Mouse (Mus musculus): ENCODE measurements at regions not wholly inside any gene's neighbourhood (a gene's known extent, or its start where the extent isn't known, plus 50 kb on each side); places are given as distances from the start of the nearest gene placed in this dataset.
A peak's percentile ranks its signal among the peaks of the same experiment; 100 is the strongest.

DNA sequence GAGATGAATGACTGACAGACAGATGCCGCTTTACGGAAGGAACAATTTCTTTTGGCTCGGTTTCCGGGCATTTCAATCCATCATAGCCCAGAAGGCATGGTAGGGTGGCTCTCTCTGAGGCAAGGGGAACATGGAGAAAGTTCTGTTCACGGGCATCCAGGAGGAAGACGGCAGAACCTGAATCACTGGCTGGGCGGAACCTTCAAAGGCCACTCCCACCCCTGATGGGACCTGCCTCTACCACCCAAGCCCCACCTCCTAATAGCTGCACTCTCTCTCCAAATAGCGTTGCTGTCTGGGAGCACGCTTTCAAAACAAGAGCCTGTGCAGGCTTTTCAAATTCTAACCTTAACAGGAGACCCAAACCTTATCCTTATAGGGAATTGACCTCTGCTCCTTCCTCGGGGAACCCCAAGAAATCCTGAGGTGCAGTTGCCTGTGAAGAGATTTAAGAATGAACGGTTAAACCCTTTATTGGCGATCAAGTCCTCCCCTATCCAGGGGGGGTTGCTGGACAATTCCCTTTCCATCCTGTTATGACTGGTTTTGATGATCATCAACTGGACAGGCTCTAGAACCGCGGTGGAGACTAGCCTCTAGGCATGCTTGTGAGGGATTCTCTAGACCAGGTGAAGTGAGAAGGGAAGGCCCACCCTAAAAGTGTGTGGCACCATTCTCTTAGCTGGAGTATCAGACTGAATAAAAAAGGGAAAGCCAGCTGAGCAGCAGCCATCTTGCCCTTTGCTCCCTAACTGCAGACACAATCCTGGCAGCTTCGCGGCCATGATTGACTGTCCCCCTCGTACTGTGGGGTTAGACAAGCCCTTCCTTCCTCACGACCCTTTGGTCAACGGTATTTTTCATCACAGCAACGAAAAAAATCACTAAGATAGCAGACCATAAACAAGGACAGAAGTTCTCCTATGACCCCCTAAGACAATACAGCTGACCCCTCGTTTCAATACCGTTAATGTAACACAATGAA is 184.5 kb upstream of the Dyrk2 start:
- WGBS (ENCODE audit: missing documents) = 84% methylated on average over 22 of the region's 22 CpGs
- H3K27ac ChIP-seq = no peak overlapping the region
- no peaks in the 10 kb centered on the region for H3K79me2 ChIP-seq (ENCODE audit: inconsistent target)
- H3K4me3 ChIP-seq (ENCODE audit: inconsistent target) = no peak overlapping the region
- no peaks in the 10 kb centered on the region for H3K36me3 ChIP-seq (ENCODE audit: inconsistent target)

GRCm38 (mm10) chr10:119052441-119053041 is 182.5 kb upstream of the Dyrk2 start:
- WGBS (ENCODE audit: missing documents) = 100% methylated on average over 1 of the region's 1 CpGs
- H3K4me3 ChIP-seq (ENCODE audit: inconsistent target) = no peak overlapping the region

GRCm38 (mm10) chr10:119051598-119051997 is 181.6 kb upstream of the Dyrk2 start:
- H3K79me2 ChIP-seq (ENCODE audit: inconsistent target) = no peaks in the 10 kb centered on the region
- H3K36me3 ChIP-seq (ENCODE audit: inconsistent target) = no peaks in the 10 kb centered on the region
- WGBS (ENCODE audit: missing documents) = 64% methylated on average over 2 of the region's 2 CpGs
- no peak overlapping the region for H3K4me3 ChIP-seq (ENCODE audit: inconsistent target)
- H3K27ac ChIP-seq = no peak overlapping the region

More at GRCm38 (mm10) chr10:119052441-119053041, 182.5 kb upstream of the Dyrk2 start:
- no peaks in the 10 kb centered on the region for H3K36me3 ChIP-seq (ENCODE audit: inconsistent target)
- no peaks in the 10 kb centered on the region for H3K79me2 ChIP-seq (ENCODE audit: inconsistent target)
- no peak overlapping the region for H3K27ac ChIP-seq

GRCm38 (mm10) chr10:119050017-119050685 is 180.1 kb upstream of the Dyrk2 start:
- Histone ChIP-seq H3K4me3 (ENCODE audit: inconsistent target) (no peak overlapping the region; the same call in 1 of the 2 replicates), H3K36me3 (ENCODE audit: inconsistent target) (no peaks in the 10 kb centered on the region), H3K27ac (no peak overlapping the region), H3K79me2 (ENCODE audit: inconsistent target) (no peaks in the 10 kb centered on the region)
- 27% methylated on average over 17 of the region's 18 CpGs for WGBS (ENCODE audit: missing documents)

GRCm38 (mm10) chr10:119048643-119049420 is 178.8 kb upstream of the Dyrk2 start:
- 56% methylated on average over 6 of the region's 6 CpGs for WGBS (ENCODE audit: missing documents)
- Histone ChIP-seq H3K79me2 (ENCODE audit: inconsistent target) (no peaks in the 10 kb centered on the region), H3K36me3 (ENCODE audit: inconsistent target) (no peaks in the 10 kb centered on the region), H3K4me3 (ENCODE audit: inconsistent target) (no peak overlapping the region), H3K27ac (no peak overlapping the region)

- no peak overlapping the region for H3K27ac ChIP-seq
- H3K36me3 ChIP-seq (ENCODE audit: inconsistent target) = no peaks in the 10 kb centered on the region
- H3K79me2 ChIP-seq (ENCODE audit: inconsistent target) = no peaks in the 10 kb centered on the region
- no peak overlapping the region for H3K4me3 ChIP-seq (ENCODE audit: inconsistent target)
- 95% methylated on average over 13 of the region's 13 CpGs for WGBS (ENCODE audit: missing documents)
Measured at GRCm38 (mm10) chr10:119045059-119045458, 175.1 kb upstream of the Dyrk2 start.

- Histone ChIP-seq H3K79me2 (ENCODE audit: inconsistent target) (no peaks in the 10 kb centered on the region), H3K4me3 (ENCODE audit: inconsistent target) (no peak overlapping the region), H3K36me3 (ENCODE audit: inconsistent target) (no peaks in the 10 kb centered on the region), H3K27ac (no peak overlapping the region)
- WGBS (ENCODE audit: missing documents) = 97% methylated on average over 7 of the region's 7 CpGs
Measured at GRCm38 (mm10) chr10:119043069-119043468, 173.1 kb upstream of the Dyrk2 start.

DNA sequence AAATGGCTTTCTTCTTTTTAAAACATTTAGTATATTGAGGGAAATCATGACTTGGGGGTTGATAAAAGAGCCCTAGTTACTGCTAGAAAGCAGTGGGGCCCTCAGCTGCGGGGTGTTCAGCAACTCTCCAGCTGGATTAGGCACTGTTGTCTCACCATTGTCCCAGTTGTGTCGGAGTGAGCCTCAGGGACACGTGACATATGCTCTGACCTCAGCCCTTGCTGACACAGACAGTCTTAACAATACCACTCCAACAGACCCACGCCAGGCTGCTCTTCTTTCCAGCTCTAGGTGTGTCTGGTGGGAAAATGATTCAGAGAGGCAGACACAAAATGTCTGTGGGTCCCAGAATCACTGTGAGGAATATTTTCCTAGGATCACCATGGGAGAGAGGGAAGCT is 170.2 kb upstream of the Dyrk2 start:
- WGBS (ENCODE audit: missing documents) = 60% methylated on average over 4 of the region's 4 CpGs
- Histone ChIP-seq H3K27ac (peak overlapping the region; percentile 38), H3K79me2 (ENCODE audit: inconsistent target) (no peaks in the 10 kb centered on the region), H3K36me3 (ENCODE audit: inconsistent target) (no peaks in the 10 kb centered on the region), H3K4me3 (ENCODE audit: inconsistent target) (no peak overlapping the region)

- no peaks in the 10 kb centered on the region for H3K79me2 ChIP-seq (ENCODE audit: inconsistent target)
- 15% methylated on average over 3 of the region's 3 CpGs for WGBS (ENCODE audit: missing documents)
- no peak overlapping the region for H3K4me3 ChIP-seq (ENCODE audit: inconsistent target)
- H3K36me3 ChIP-seq (ENCODE audit: inconsistent target) = no peaks in the 10 kb centered on the region
- peak overlapping the region; percentile 38 for H3K27ac ChIP-seq
Measured at GRCm38 (mm10) chr10:119039732-119040131, 169.7 kb upstream of the Dyrk2 start.

GRCm38 (mm10) chr10:119038991-119039390 is 169.0 kb upstream of the Dyrk2 start:
- Histone ChIP-seq H3K79me2 (ENCODE audit: inconsistent target) (no peaks in the 10 kb centered on the region), H3K36me3 (ENCODE audit: inconsistent target) (no peaks in the 10 kb centered on the region), H3K27ac (no peak overlapping the region), H3K4me3 (ENCODE audit: inconsistent target) (no peak overlapping the region)
- 96% methylated on average over 6 of the region's 6 CpGs for WGBS (ENCODE audit: missing documents)

- no peaks in the 10 kb centered on the region for H3K79me2 ChIP-seq (ENCODE audit: inconsistent target)
- H3K27ac ChIP-seq = no peak overlapping the region
- WGBS (ENCODE audit: missing documents) = 43% methylated on average over 8 of the region's 8 CpGs
- H3K4me3 ChIP-seq (ENCODE audit: inconsistent target) = no peak overlapping the region
- H3K36me3 ChIP-seq (ENCODE audit: inconsistent target) = no peaks in the 10 kb centered on the region
Measured at GRCm38 (mm10) chr10:119037781-119038180, 167.8 kb upstream of the Dyrk2 start.

DNA sequence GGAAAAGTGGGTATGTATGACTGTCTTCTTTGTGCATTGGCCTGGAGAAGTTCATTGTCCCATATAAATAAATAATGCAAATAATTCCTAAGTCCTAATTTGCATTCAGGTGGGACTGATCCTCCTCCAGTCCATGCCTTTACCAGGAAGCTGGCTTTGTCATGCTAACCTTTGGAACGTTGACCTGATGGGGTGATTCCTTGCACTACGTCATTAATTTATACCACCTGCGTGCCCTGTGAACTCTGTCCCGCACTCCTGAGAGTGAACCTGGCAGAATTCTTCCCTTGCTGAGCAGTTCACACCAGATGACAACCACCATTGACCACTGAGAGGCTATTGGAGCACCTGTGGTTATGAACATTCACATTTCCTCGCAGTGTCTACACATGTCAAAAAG is 165.9 kb upstream of the Dyrk2 start:
- no peak overlapping the region for H3K27ac ChIP-seq
- H3K36me3 ChIP-seq (ENCODE audit: inconsistent target) = no peaks in the 10 kb centered on the region
- no peaks in the 10 kb centered on the region for H3K79me2 ChIP-seq (ENCODE audit: inconsistent target)
- 99% methylated on average over 5 of the region's 5 CpGs for WGBS (ENCODE audit: missing documents)
- no peak overlapping the region for H3K4me3 ChIP-seq (ENCODE audit: inconsistent target)

GRCm38 (mm10) chr10:119034396-119034795 is 164.4 kb upstream of the Dyrk2 start:
- Histone ChIP-seq H3K27ac (no peak overlapping the region), H3K36me3 (ENCODE audit: inconsistent target) (no peaks in the 10 kb centered on the region), H3K79me2 (ENCODE audit: inconsistent target) (no peaks in the 10 kb centered on the region), H3K4me3 (ENCODE audit: inconsistent target) (no peak overlapping the region)
- WGBS (ENCODE audit: missing documents) = 14% methylated on average over 4 of the region's 4 CpGs
